Mouse (Mus musculus) C2C12 (cell line): ENCODE data around the gene Dzip1l.

Source experiments
- CEBPB ChIP-seq: IDR thresholded peaks from one replicate; pipeline ENCODE4 v1.6.1; 2011; ENCODE audit warnings: low read depth, mild to moderate bottlenecking, control low read depth, moderate library complexity
- CTCF ChIP-seq: IDR thresholded peaks from one replicate; pipeline ENCODE4 v1.5.1; 2011; ENCODE audit not compliant: control insufficient read depth, insufficient read depth, insufficient read length
- MAX ChIP-seq: IDR thresholded peaks from one replicate; pipeline ENCODE4 v1.6.1; 2011; ENCODE audit warnings: mild to moderate bottlenecking, control low read depth
- MYOD1 ChIP-seq: IDR thresholded peaks from one replicate; pipeline ENCODE4 v1.6.1; 2011; ENCODE audit warnings: low read depth; ENCODE audit not compliant: control insufficient read depth, insufficient read length
- MYOG ChIP-seq: IDR thresholded peaks from one replicate; pipeline ENCODE4 v1.6.1; 2011; ENCODE audit not compliant: control insufficient read depth, insufficient read length; ENCODE audit errors: extremely low read depth
- USF1 ChIP-seq: IDR thresholded peaks from one replicate; pipeline ENCODE4 v1.6.1; 2011; ENCODE audit warnings: low read depth, mild to moderate bottlenecking, control low read depth, moderate library complexity

DNA sequence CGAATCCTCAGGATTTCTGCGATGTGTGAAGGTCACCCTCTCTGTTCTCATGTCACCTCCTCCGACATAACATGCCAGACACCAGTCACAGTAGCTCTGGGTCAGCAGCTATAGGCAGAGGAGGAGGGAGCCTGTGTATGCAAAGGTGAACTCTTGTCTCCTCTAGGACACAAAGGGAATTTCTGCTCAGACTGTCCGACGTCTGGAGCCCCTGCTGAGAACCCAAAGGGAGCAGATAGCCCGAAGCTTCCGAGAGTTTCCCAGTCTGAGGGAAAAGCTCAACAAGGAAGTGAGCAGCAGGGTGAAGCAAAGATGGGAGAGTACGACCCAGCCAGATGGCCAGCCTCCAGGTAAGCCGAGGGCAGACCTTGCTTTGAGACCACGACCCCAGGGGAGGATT is 31.5 kb downstream of the Dzip1l start:
- TF ChIP-seq CTCF (no peak), MAX (no peak), MYOG (no peak), USF1 (no peak), MYOD1 (no peak), CEBPB (no peak)
